Mouse (Mus musculus) heart, postnatal 0 days (tissue): ENCODE measurements around the gene Pank2. TPM values are rescaled to one million over a fixed set of nuclear protein-coding genes. Genes with fewer than 3 reads are reported as not detected.
A peak's percentile ranks its signal among the peaks of the same experiment; 100 is the strongest.

Source experiments
- ATAC-seq: fragments of 200-750 bp; cut with Nextera tagmentation; 2 replicates; pipeline ENCODE4 v1.8.0; 2017; ENCODE audit warnings: low read depth, moderate number of reproducible peaks, moderate library complexity; ENCODE audit not compliant: insufficient read depth
- DNase-seq: peaks from one replicate; pipeline ENCODE4 v3.0.0-alpha.2; 2016; ENCODE audit warnings: low spot score
- H3K27ac ChIP-seq: fragments of 300-500 bp; sonication (generic); 2 replicates; pipeline ENCODE4 v1.5.1; 2014; ENCODE audit warnings: low read depth, mild to moderate bottlenecking
- H3K27me3 ChIP-seq: fragments of 300-500 bp; sonication (generic); 2 replicates; pipeline ENCODE4 v1.6.1; 2014; ENCODE audit warnings: low read length, mixed read lengths; ENCODE audit not compliant: control insufficient read depth, insufficient read depth
- H3K36me3 ChIP-seq: fragments of 300-500 bp; sonication (generic); replicated peaks from 2 replicates; pipeline ENCODE4 v1.6.1; 2014; ENCODE audit warnings: low read length, mixed read lengths; ENCODE audit not compliant: control insufficient read depth, insufficient read depth
- H3K4me1 ChIP-seq: fragments of 300-500 bp; sonication (generic); 2 replicates; pipeline ENCODE4 v1.6.1; 2014; ENCODE audit warnings: antibody characterized with exemption; ENCODE audit not compliant: control insufficient read depth, insufficient read depth
- H3K4me2 ChIP-seq: fragments of 300-500 bp; sonication (generic); 2 replicates; pipeline ENCODE4 v1.6.1; 2014; ENCODE audit warnings: low read depth, mild to moderate bottlenecking, low read length, moderate library complexity
- H3K4me3 ChIP-seq: fragments of 300-500 bp; sonication (generic); 2 replicates; pipeline ENCODE4 v1.5.1; 2014; ENCODE audit warnings: low read depth, low read length
- H3K9ac ChIP-seq: fragments of 300-500 bp; sonication (generic); replicated peaks from 2 replicates; pipeline ENCODE4 v1.6.1; 2014; ENCODE audit warnings: low read depth, low read length, mixed read lengths
- H3K9me3 ChIP-seq: fragments of 300-500 bp; sonication (generic); replicated peaks from 2 replicates; pipeline ENCODE4 v1.6.1; 2016; ENCODE audit warnings: low read length; ENCODE audit not compliant: control insufficient read depth
- CTCF ChIP-seq: IDR thresholded peaks from 2 replicates; pipeline ENCODE4 v1.5.1; 2016; ENCODE audit warnings: antibody characterized with exemption, control low read depth, low read depth
- EP300 ChIP-seq: IDR thresholded peaks from 2 replicates; pipeline ENCODE4 v1.6.1; 2016; ENCODE audit warnings: antibody characterized with exemption, low read depth
- WGBS: fragments of 180-500 bp; shearing (Covaris S2); extraction: QIAGEN DNeasy Blood & Tissue Kit; methylation state at CpG from one replicate; pipeline ENCODE4 v1.1.7; 2014; 5-methylcytosine and 5-hydroxymethylcytosine counted together
- polyA plus RNA-seq: library from polyadenylated mRNA; unstranded; fragments of >200 nt; fragmentation: Nextera tagmentation; extraction: Ambion mirVana; gene quantifications from 2 replicates; pipeline ENCODE4 v1.2.1, GENCODE M21; 2015
- total RNA-seq: library from RNA; depleted of rRNA; stranded (reverse); fragments of >200 nt; gene quantifications from 2 replicates; pipeline ENCODE4 v1.2.3, GENCODE M21; 2014; ENCODE audit warnings: low replicate concordance

Gene Pank2
- total and polyA plus RNA-seq, 2 experiments from 2014 or later, result 9.6 to 19.2 TPM

GRCm38 (mm10) chr2:131261481-131262212, 648 bp upstream of the Pank2 start:
- Histone ChIP-seq H3K9ac (peak overlapping the region; percentile 82), H3K4me3 (peak overlapping the region; percentile 80), H3K9me3 (no peaks in the 10 kb centered on the region), H3K4me2 (peak overlapping the region; percentile 86), H3K27ac (peak overlapping the region; percentile 99), H3K27me3 (no peaks in the 10 kb centered on the region), H3K36me3 (no peaks in the 10 kb centered on the region), H3K4me1 (peaks cover 26% of the 10 kb centered on the region)
- DNase-seq (no peak), ATAC-seq (peak; percentile 47)
- 10% methylated on average over 10 of the region's 10 CpGs for WGBS
- TF ChIP-seq EP300, result no peak
- TF ChIP-seq CTCF, result no peak

- Histone ChIP-seq H3K36me3 (no peaks in the 10 kb centered on the region), H3K27me3 (no peaks in the 10 kb centered on the region), H3K4me2 (peak overlapping the region; percentile 86), H3K4me1 (peaks cover 26% of the 10 kb centered on the region), H3K9me3 (no peaks in the 10 kb centered on the region), H3K9ac (peak overlapping the region; percentile 82), H3K27ac (peak overlapping the region; percentile 99), H3K4me3 (peak overlapping the region; percentile 80)
- ATAC-seq (peak; percentile 77), DNase-seq (peak; percentile 70)
- WGBS, result under 1% methylated on average over 58 of the region's 59 CpGs
- TF ChIP-seq CTCF (no peak), EP300 (no peak)
These were observed 680 bp downstream of the Pank2 start for GRCm38 (mm10) chr2:131262680-131263670.

- TF ChIP-seq CTCF, result no peak
- no peak for TF ChIP-seq EP300
- DNase-seq (no peak), ATAC-seq (no peak)
- no peaks in the 10 kb centered on the region for H3K36me3 ChIP-seq
- WGBS, result 69% methylated on average over 6 of the region's 6 CpGs
- H3K4me2 ChIP-seq, result peak overlapping the region; percentile 86
- H3K4me1 ChIP-seq, result peaks cover 26% of the 10 kb centered on the region
- no peak overlapping the region for H3K27ac ChIP-seq
- H3K9ac ChIP-seq, result no peak overlapping the region; the same call in 1 of the 2 replicates
- H3K9me3 ChIP-seq, result no peaks in the 10 kb centered on the region
- H3K4me3 ChIP-seq, result no peak overlapping the region
- H3K27me3 ChIP-seq, result no peaks in the 10 kb centered on the region
These were observed 1.7 kb downstream of the Pank2 start for GRCm38 (mm10) chr2:131264027-131264426.

GRCm38 (mm10) chr2:131265056-131265455, 2.8 kb downstream of the Pank2 start:
- DNase-seq (no peak), ATAC-seq (no peak)
- TF ChIP-seq EP300 (no peak), CTCF (no peak)
- Histone ChIP-seq H3K9me3 (no peaks in the 10 kb centered on the region), H3K27me3 (no peaks in the 10 kb centered on the region), H3K9ac (no peak overlapping the region), H3K36me3 (no peaks in the 10 kb centered on the region), H3K27ac (no peak overlapping the region), H3K4me3 (no peak overlapping the region), H3K4me1 (peaks cover 26% of the 10 kb centered on the region), H3K4me2 (no peak overlapping the region)
- 81% methylated on average over 2 of the region's 2 CpGs for WGBS

GRCm38 (mm10) chr2:131275493-131275892, 13.2 kb downstream of the Pank2 start:
- Histone ChIP-seq H3K4me3 (no peak overlapping the region), H3K9me3 (no peaks in the 10 kb centered on the region), H3K27me3 (no peaks in the 10 kb centered on the region), H3K4me2 (no peak overlapping the region), H3K27ac (no peak overlapping the region), H3K36me3 (peaks cover 60% of the 10 kb centered on the region), H3K4me1 (no peaks in the 10 kb centered on the region), H3K9ac (no peak overlapping the region)
- ATAC-seq (no peak), DNase-seq (no peak)
- 91% methylated on average over 3 of the region's 3 CpGs for WGBS
- TF ChIP-seq EP300, result no peak
- no peak for TF ChIP-seq CTCF
